20 mouse cellular contexts compared by ENCODE assay signal in genomic region chr19:5477004-5477667, GRCm38 (mm10). TPM values are rescaled to one million over a fixed set of nuclear protein-coding genes. Genes with fewer than 3 reads are reported as not detected.
DNase-seq lines count a peak whose midpoint lies in the region; ATAC-seq and TF ChIP-seq lines count a peak whose summit lies in the region.
"Had no signal": no experiment of that assay in that cellular context is flagged by ENCODE, and none has a peak within 500 bp of the region (broad histone marks: within the 10 kb centered on the region; RNA-seq: fewer than 3 reads in every experiment).

No protein-coding gene starts in this region.

- H3K79me3 ChIP-seq in C2C12 (ENCODE audit: low read depth), result peaks cover 25% of the 10 kb centered on the region

- TF ChIP-seq CTCF in C2C12 (IDR thresholded peaks at IDR 0.05; ENCODE audit: control insufficient read depth, insufficient read depth, insufficient read length), result no peak

- H3K27ac ChIP-seq in embryonic facial prominence, embryonic 13.5 days, result no peak overlapping the region
- no peak overlapping the region for H3K27ac ChIP-seq in embryonic facial prominence, embryonic 10.5 days (replicated peaks)
- H3K27ac ChIP-seq: heart, embryonic 10.5 days; hindbrain, embryonic 13.5 days; intestine, embryonic 15.5 days; macrophage had no signal

- intact Hi-C loops in left cerebral cortex, postnatal 10 days (cut with DNase I), result no loop called here

- no peak overlapping the region for H3K4me3 ChIP-seq in embryonic facial prominence, embryonic 13.5 days
- no peak overlapping the region; the same call in 1 of the 2 replicates for H3K4me3 ChIP-seq in embryonic facial prominence, embryonic 10.5 days
- no peak overlapping the region for H3K4me3 ChIP-seq in C2C12 (ENCODE audit: insufficient read depth, poor library complexity, severe bottlenecking)
- H3K4me3 ChIP-seq: heart, embryonic 10.5 days; hindbrain, embryonic 13.5 days; intestine, embryonic 15.5 days had no signal

- ATAC-seq in embryonic facial prominence, embryonic 13.5 days (ENCODE audit: insufficient number of reproducible peaks, insufficient read depth, low FRiP score, low TSS enrichment, low read depth), result no peak
- no peak for ATAC-seq in erythroblast, adult 5-6 weeks (replicated peaks; ENCODE audit: low FRiP score, poor library complexity, severe bottlenecking)
- ATAC-seq: activated CD4-positive, CD25-positive, alpha-beta regulatory T cell, adult 4 months; forebrain, embryonic 16.5 days; intestine, embryonic 15.5 days had no signal

- H3K9me3 ChIP-seq in embryonic facial prominence, embryonic 13.5 days, result no peaks in the 10 kb centered on the region
- no peaks in the 10 kb centered on the region for H3K9me3 ChIP-seq in embryonic facial prominence, embryonic 10.5 days
- H3K9me3 ChIP-seq: heart, embryonic 10.5 days; hindbrain, embryonic 13.5 days; intestine, embryonic 15.5 days had no signal

- peaks cover 55% of the 10 kb centered on the region for H3K36me3 ChIP-seq in embryonic facial prominence, embryonic 13.5 days
- H3K36me3 ChIP-seq in embryonic facial prominence, embryonic 10.5 days (replicated peaks), result peaks cover 62% of the 10 kb centered on the region
- peaks cover 57% of the 10 kb centered on the region for H3K36me3 ChIP-seq in C2C12 (ENCODE audit: control insufficient read depth, insufficient read depth)

- 88% methylated on average over 10 of the region's 10 CpGs for WGBS in embryonic facial prominence, embryonic 13.5 days
- 89% methylated on average over 10 of the region's 10 CpGs for WGBS in embryonic facial prominence, embryonic 10.5 days

- H3K27me3 ChIP-seq in embryonic facial prominence, embryonic 13.5 days, result no peaks in the 10 kb centered on the region
- H3K27me3 ChIP-seq in embryonic facial prominence, embryonic 10.5 days (replicated peaks; ENCODE audit: low read depth, poor library complexity, severe bottlenecking), result no peaks in the 10 kb centered on the region
- no peaks in the 10 kb centered on the region for H3K27me3 ChIP-seq in C2C12 (ENCODE audit: control insufficient read depth, insufficient read depth, insufficient read length)
- H3K27me3 ChIP-seq: hindbrain, embryonic 13.5 days; intestine, embryonic 15.5 days had no signal

- DNase-seq in adrenal gland, adult (ENCODE audit: inconsistent age in 2 of 2, low spot score in 1 of 2), result peak; percentile 60 to 71
- DNase-seq in adrenal gland, adult 8-10 months, result no peak
- DNase-seq in embryonic facial prominence, embryonic 10.5 days (ENCODE audit: low spot score), result no peak
- peak; percentile 61 to 67 for DNase-seq in left cerebral cortex, adult 18-20 months (ENCODE audit: low spot score in 2 of 2)
- DNase-seq in left cerebral cortex, postnatal 10 days (ENCODE audit: extremely low spot score in 1 of 2, low spot score in 2 of 2), result no peak
- DNase-seq: embryo, embryonic 11 days; gastrocnemius, postnatal 14 days; kidney, postnatal 14 days; lung, embryonic 14.5 days; midbrain, embryonic 14.5 days had no signal

- H3K9ac ChIP-seq in embryonic facial prominence, embryonic 13.5 days, result peak overlapping the region; percentile 54; the same call in 1 of the 2 replicates
- H3K9ac ChIP-seq: hindbrain, embryonic 13.5 days; intestine, embryonic 15.5 days; lung, embryonic 14.5 days had no signal

- H3ac ChIP-seq in C2C12 (ENCODE audit: control insufficient read depth, insufficient read length, low read depth), result no peak overlapping the region

- no peak overlapping the region for H3K4me2 ChIP-seq in embryonic facial prominence, embryonic 13.5 days
- H3K4me2 ChIP-seq: hindbrain, embryonic 13.5 days; intestine, embryonic 15.5 days; liver, embryonic 11.5 days; lung, embryonic 14.5 days had no signal

- peaks cover 49% of the 10 kb centered on the region for H3K79me2 ChIP-seq in C2C12 (ENCODE audit: control insufficient read depth, insufficient read depth)

- H3K4me1 ChIP-seq in embryonic facial prominence, embryonic 13.5 days, result peaks cover 29% of the 10 kb centered on the region
- peaks cover 32% of the 10 kb centered on the region for H3K4me1 ChIP-seq in embryonic facial prominence, embryonic 10.5 days

TF ChIP-seq in C2C12, 6 proteins besides CTCF, POLR2A, EP300 and RAD21:
- TF ChIP-seq MAX (IDR thresholded peaks at IDR 0.05) (no peak), USF1 (IDR thresholded peaks at IDR 0.05; ENCODE audit: low read depth) (peak; percentile 1)

RNA-seq across cellular contexts. Expression of gene Efemp2, which starts 3.4 kb away (rescaled TPM):
- total RNA-seq in adrenal gland, adult 8-10 months (2022), result 100 to 1,000 TPM in 2 of 4 experiments, 10 to 100 TPM in 2; 64.9 to 173 (median 105) TPM
- 200 and 207 TPM in 2 replicates for polyA plus RNA-seq in embryonic facial prominence, embryonic 13.5 days (2015; fragmentation: Nextera tagmentation; extraction: Ambion mirVana)
- 75.8 and 80.6 TPM in 2 replicates for polyA plus RNA-seq in embryonic facial prominence, embryonic 10.5 days (2016; fragmentation: Nextera tagmentation; extraction: Ambion mirVana)
- 10 to 100 TPM; 12.9 to 15.9 TPM for total RNA-seq in left cerebral cortex, adult 18-20 months (2021)
- total RNA-seq in left cerebral cortex, postnatal 10 days (2021), result 10 to 100 TPM; 18.3 to 18.6 TPM
- polyA plus RNA-seq in C2C12 (2012; fragmentation: generic; extraction: Trizol), result 177 TPM
- not detected in 2 replicates for total RNA-seq in erythroblast, adult 5-6 weeks (2015; ENCODE audit: low replicate concordance)
- total RNA-seq in erythroblast, adult 5-6 weeks (2017; ENCODE audit: low replicate concordance), result 3.4 TPM in 1 of 2 replicates, not detected in the other

RNA-seq across cellular contexts. Expression of gene Ctsw, which starts 8.8 kb away (rescaled TPM):
- 1 to 10 TPM; 1.1 to 2.2 (median 1.6) TPM for total RNA-seq in adrenal gland, adult 8-10 months (2022)
- polyA plus RNA-seq in embryonic facial prominence, embryonic 13.5 days (2015; fragmentation: Nextera tagmentation; extraction: Ambion mirVana), result 1.6 and 2.4 TPM in 2 replicates
- 1.1 and 1.5 TPM in 2 replicates for polyA plus RNA-seq in embryonic facial prominence, embryonic 10.5 days (2016; fragmentation: Nextera tagmentation; extraction: Ambion mirVana)
- under 1 TPM; 0.33 to 0.61 TPM for total RNA-seq in left cerebral cortex, adult 18-20 months (2021)
- total RNA-seq in left cerebral cortex, postnatal 10 days (2021), result 1 to 10 TPM; 2.5 to 4.9 TPM
- polyA plus RNA-seq in C2C12 (2012; fragmentation: generic; extraction: Trizol), result 4.8 TPM
- total RNA-seq in erythroblast, adult 5-6 weeks (2015; ENCODE audit: low replicate concordance), result not detected in 2 replicates
- total RNA-seq in erythroblast, adult 5-6 weeks (2017; ENCODE audit: low replicate concordance), result not detected in 2 replicates
- total RNA-seq: gastrocnemius, postnatal 14 days had no signal

RNA-seq across cellular contexts. Expression of gene Mus81, which starts 11.1 kb away (rescaled TPM):
- total RNA-seq in adrenal gland, adult 8-10 months (2022), result 10 to 100 TPM; 25.8 to 40.4 (median 33.8) TPM
- polyA plus RNA-seq in embryonic facial prominence, embryonic 13.5 days (2015; fragmentation: Nextera tagmentation; extraction: Ambion mirVana), result 42.5 and 43.7 TPM in 2 replicates
- 41.1 and 45.1 TPM in 2 replicates for polyA plus RNA-seq in embryonic facial prominence, embryonic 10.5 days (2016; fragmentation: Nextera tagmentation; extraction: Ambion mirVana)
- 10 to 100 TPM; 28.0 to 33.9 TPM for total RNA-seq in left cerebral cortex, adult 18-20 months (2021)
- total RNA-seq in left cerebral cortex, postnatal 10 days (2021), result 10 to 100 TPM; 32.2 to 33.3 TPM
- polyA plus RNA-seq in C2C12 (2012; fragmentation: generic; extraction: Trizol), result 50.3 TPM
- 12.5 and 18.6 TPM in 2 replicates for total RNA-seq in erythroblast, adult 5-6 weeks (2015; ENCODE audit: low replicate concordance)
- total RNA-seq in erythroblast, adult 5-6 weeks (2017; ENCODE audit: low replicate concordance), result 1.8 and 8.3 TPM in 2 replicates

RNA-seq across cellular contexts. Expression of gene Cfl1, which starts 13.1 kb away (rescaled TPM):
- total RNA-seq in adrenal gland, adult 8-10 months (2022), result 100 to 1,000 TPM; 711 to 770 (median 737) TPM
- polyA plus RNA-seq in embryonic facial prominence, embryonic 13.5 days (2015; fragmentation: Nextera tagmentation; extraction: Ambion mirVana), result 2,535 and 2,700 TPM in 2 replicates
- 3,028 and 3,069 TPM in 2 replicates for polyA plus RNA-seq in embryonic facial prominence, embryonic 10.5 days (2016; fragmentation: Nextera tagmentation; extraction: Ambion mirVana)
- total RNA-seq in left cerebral cortex, adult 18-20 months (2021), result 1,000 to 10,000 TPM; 1,316 to 1,327 TPM
- 1,000 to 10,000 TPM; 1,943 to 1,967 TPM for total RNA-seq in left cerebral cortex, postnatal 10 days (2021)
- polyA plus RNA-seq in C2C12 (2012; fragmentation: generic; extraction: Trizol), result 2,315 TPM
- 516 and 540 TPM in 2 replicates for total RNA-seq in erythroblast, adult 5-6 weeks (2015; ENCODE audit: low replicate concordance)
- 293 and 380 TPM in 2 replicates for total RNA-seq in erythroblast, adult 5-6 weeks (2017; ENCODE audit: low replicate concordance)

RNA-seq across cellular contexts. Expression of gene Fibp, which starts 16.7 kb away (rescaled TPM):
- 100 to 1,000 TPM in 2 of 4 experiments, 10 to 100 TPM in 2; 95.6 to 139 (median 110) TPM for total RNA-seq in adrenal gland, adult 8-10 months (2022)
- 138 and 144 TPM in 2 replicates for polyA plus RNA-seq in embryonic facial prominence, embryonic 13.5 days (2015; fragmentation: Nextera tagmentation; extraction: Ambion mirVana)
- polyA plus RNA-seq in embryonic facial prominence, embryonic 10.5 days (2016; fragmentation: Nextera tagmentation; extraction: Ambion mirVana), result 101 and 109 TPM in 2 replicates
- total RNA-seq in left cerebral cortex, adult 18-20 months (2021), result 10 to 100 TPM; 91.2 to 98.9 TPM
- total RNA-seq in left cerebral cortex, postnatal 10 days (2021), result 10 to 100 TPM; 89.9 to 90.4 TPM
- polyA plus RNA-seq in C2C12 (2012; fragmentation: generic; extraction: Trizol), result 83.7 TPM
- total RNA-seq in erythroblast, adult 5-6 weeks (2015; ENCODE audit: low replicate concordance), result 13.2 and 15.2 TPM in 2 replicates
- total RNA-seq in erythroblast, adult 5-6 weeks (2017; ENCODE audit: low replicate concordance), result 17.6 and 19.0 TPM in 2 replicates

Comparison
In these comparisons a context has a peak if more than half of its experiments do, and no peak if none do; other contexts are left out.
1. DNase-seq: peak in adrenal gland, adult (2 of 2) and left cerebral cortex, adult 18-20 months (2 of 2); none in adrenal gland, adult 8-10 months (single experiment), embryonic facial prominence, embryonic 10.5 days (single experiment) and left cerebral cortex, postnatal 10 days (0 of 2).